Mouse (Mus musculus): Measurements from ENCODE around the gene Smg1. TPM values are rescaled to one million over a fixed set of nuclear protein-coding genes. Genes with fewer than 3 reads are reported as not detected.

Gene Smg1
- polyA plus RNA-seq, 1 experiment from 2014 or later = 10.8 TPM

DNA sequence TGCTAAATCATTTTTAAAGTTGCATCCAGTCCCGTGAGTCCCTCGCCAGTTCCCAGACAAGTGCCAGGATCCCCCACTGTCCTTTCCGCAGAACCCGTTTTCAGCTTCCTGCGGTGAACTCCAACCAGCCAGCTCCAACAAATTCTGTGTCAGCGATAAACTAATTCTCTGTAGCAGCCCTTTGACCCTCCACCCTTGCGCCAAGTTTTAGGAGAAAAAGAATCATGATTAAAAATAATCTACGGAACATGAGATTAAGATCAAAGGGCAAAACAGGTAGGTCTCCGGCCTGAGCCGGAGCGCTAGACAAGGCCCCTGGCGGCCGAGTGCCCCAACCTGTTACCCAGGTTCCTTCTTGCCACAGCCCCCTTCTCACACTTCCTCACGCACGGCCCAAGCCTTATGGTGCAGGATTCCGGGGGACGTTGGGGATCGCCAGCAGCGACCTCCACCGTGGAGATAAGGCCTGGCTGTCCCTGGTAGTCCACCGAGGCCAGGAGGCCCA, 114.5 kb downstream of the Smg1 start:
- peak overlapping the region; percentile 91 for H3K4me3 ChIP-seq
- peaks cover 41% of the 10 kb centered on the region for H3K4me1 ChIP-seq
- H3K27me3 ChIP-seq (replicated peaks) = no peaks in the 10 kb centered on the region
- H3K4me2 ChIP-seq = peak overlapping the region; percentile 80
- ATAC-seq = peak; percentile 55
- H3K36me3 ChIP-seq = peaks cover 36% of the 10 kb centered on the region
- peak overlapping the region; percentile 95 for H3K9ac ChIP-seq
- no peaks in the 10 kb centered on the region for H3K9me3 ChIP-seq (replicated peaks)
- WGBS (ENCODE audit: insufficient replicate concordance) = 0% methylated on average over 21 of the region's 21 CpGs
- H3K27ac ChIP-seq = peak overlapping the region; percentile 97

DNA sequence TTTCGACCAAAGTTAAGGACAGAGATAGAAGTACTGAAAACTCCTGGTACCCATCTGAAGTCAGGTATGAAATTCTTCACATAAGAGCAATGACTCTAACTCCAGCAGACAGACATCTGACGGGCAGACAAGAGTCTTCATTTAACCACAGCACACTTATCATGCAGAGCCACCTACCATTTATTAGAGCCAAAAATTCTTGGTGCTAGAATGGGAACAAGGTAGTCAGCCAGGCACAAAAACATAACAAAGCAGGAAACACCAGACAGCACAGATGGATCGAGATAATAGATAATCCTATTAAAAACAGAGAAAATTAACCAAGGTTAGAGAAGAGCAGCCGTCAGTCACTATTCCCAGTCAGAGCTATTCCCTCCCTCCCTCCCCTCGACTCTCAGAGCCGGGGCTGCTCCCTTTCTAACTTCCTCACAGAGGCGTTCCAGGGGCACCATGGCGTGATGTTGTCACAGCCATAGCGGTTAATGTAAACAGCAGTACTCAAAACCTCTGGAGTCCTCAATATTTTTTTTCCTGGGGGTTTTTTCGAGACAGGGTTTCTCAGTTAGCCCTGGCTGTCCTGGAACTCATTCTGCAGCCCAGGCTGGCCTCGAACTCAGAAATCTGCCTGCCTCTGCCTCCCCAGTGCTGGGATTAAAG, 117.1 kb downstream of the Smg1 start:
- Histone ChIP-seq H3K27ac (no peak overlapping the region), H3K4me3 (peak overlapping the region; percentile 91), H3K9ac (peak overlapping the region; percentile 95; the same call in 1 of the 2 replicates), H3K4me1 (peaks cover 50% of the 10 kb centered on the region), H3K4me2 (peak overlapping the region; percentile 80), H3K36me3 (peaks cover 58% of the 10 kb centered on the region), H3K27me3 (replicated peaks) (no peaks in the 10 kb centered on the region), H3K9me3 (replicated peaks) (no peaks in the 10 kb centered on the region)
- ATAC-seq = no peak
- WGBS (ENCODE audit: insufficient replicate concordance) = 51% methylated on average over 11 of the region's 11 CpGs

DNA sequence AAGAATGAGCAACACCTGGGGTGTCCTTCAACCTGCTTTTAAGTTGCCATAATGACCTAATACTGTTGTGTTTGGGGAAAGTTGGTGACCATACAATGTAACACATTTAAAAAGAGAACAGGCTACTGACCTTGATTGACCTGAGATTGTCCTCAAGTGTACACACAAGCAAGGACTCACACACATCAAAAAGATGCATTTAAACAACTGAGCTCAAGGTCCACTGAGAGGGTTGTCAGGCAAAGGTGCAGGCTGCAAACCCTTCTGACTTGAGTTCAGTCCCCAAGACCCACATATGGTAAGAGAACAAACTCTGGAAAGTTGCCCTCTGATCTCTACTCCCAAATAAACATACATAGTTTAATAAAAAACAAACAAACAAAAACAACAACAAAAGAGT, 117.7 kb downstream of the Smg1 start:
- peak overlapping the region; percentile 80; the same call in 1 of the 2 replicates for H3K4me2 ChIP-seq
- peaks cover 49% of the 10 kb centered on the region for H3K4me1 ChIP-seq
- H3K36me3 ChIP-seq = peaks cover 64% of the 10 kb centered on the region
- no peak for ATAC-seq
- no peaks in the 10 kb centered on the region for H3K27me3 ChIP-seq (replicated peaks)
- no peak overlapping the region for H3K4me3 ChIP-seq
- no peak overlapping the region for H3K9ac ChIP-seq
- no peaks in the 10 kb centered on the region for H3K9me3 ChIP-seq (replicated peaks)
- no peak overlapping the region for H3K27ac ChIP-seq

DNA sequence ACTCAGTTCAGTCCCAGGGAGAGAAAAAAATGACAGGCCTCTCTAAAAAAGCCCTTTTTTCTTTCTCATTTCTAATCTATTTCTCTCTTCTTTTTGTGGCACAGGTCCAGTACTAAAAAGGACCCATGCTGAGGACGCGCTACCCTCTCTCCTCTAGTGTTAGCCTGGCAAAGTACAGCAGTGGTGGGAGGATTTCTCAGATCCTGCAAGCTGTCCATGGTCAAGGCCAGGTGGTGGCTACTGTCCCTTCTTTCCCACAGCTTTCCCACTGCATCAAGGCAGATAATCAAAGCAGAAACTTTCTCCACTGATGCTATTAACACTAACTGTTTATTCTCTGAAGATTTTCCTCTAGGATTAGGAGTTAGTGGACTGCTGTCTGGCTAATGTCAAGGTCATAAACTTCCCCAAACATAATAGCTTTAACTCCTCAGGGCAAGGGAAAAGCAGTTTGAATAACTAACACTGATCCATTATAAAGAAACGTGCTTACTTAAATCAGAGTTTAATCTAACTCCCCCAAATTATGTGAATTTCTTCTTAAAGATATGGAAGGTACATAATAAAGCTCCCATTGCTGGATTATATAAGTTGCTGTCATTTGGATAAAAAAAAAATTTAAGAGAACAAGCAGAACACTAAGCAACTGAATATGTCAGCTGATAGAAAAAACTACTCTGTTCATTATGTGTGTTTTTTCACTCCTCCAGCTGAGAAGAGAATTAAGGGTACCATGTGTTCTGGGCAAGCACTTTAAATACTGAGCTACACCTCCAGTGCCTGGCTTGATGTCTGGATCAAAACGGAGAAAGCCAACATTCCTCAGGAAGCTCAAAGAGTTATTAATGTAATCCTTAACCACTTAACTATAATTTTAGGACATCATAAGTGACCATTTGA, 119.7 kb downstream of the Smg1 start:
- Histone ChIP-seq H3K27ac (no peak overlapping the region), H3K27me3 (replicated peaks) (no peaks in the 10 kb centered on the region), H3K36me3 (peaks cover 84% of the 10 kb centered on the region), H3K9me3 (replicated peaks) (no peaks in the 10 kb centered on the region), H3K4me1 (peaks cover 54% of the 10 kb centered on the region), H3K4me3 (no peak overlapping the region), H3K4me2 (no peak overlapping the region), H3K9ac (no peak overlapping the region)
- ATAC-seq = no peak
- 91% methylated on average over 4 of the region's 4 CpGs for WGBS (ENCODE audit: insufficient replicate concordance)

DNA sequence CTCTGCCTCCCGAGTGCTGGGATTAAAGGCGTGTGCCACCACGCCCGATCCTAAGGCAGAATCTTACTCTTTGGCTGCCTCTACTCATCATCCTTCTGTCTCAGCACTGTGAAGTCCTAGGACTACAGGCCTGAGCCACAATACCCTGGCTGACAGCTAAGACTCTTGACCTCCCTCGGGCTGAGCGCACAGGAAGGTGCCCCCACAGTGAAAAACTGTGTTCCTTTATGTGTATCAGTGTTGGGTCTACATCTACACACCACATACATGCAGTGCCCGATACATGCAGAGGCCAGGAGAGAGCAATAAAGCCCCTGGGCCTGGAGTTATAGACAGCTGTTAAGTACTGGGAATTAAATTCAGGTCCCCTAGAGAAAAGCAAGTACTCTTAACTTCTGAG, 121.2 kb downstream of the Smg1 start:
- Histone ChIP-seq H3K36me3 (peaks cover 90% of the 10 kb centered on the region), H3K4me2 (no peak overlapping the region), H3K9me3 (replicated peaks) (no peaks in the 10 kb centered on the region), H3K9ac (no peak overlapping the region), H3K4me1 (peaks cover 56% of the 10 kb centered on the region), H3K27me3 (replicated peaks) (no peaks in the 10 kb centered on the region), H3K4me3 (no peak overlapping the region), H3K27ac (no peak overlapping the region)
- no peak for ATAC-seq
- WGBS (ENCODE audit: insufficient replicate concordance) = 84% methylated on average over 7 of the region's 7 CpGs

DNA sequence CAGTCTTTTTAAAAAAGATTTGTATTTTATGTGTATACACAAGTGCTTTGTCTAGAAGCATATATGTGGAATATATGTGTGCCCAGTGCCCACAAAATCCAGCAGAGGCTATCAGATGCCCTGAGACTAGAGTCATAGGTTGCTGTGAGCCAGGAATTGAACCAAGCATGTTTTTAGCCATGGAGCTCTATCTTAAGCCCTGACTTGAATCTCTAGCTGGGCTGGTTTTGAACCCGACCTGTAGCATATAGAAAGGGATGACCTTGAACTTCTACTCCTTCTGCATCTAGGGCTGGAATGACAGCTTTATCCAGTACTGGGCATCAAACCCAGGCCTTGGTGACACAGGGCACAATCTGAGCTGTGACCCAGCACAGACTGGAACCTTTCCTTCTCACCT, 122.8 kb downstream of the Smg1 start:
- no peak overlapping the region for H3K4me3 ChIP-seq
- no peak for ATAC-seq
- no peak overlapping the region for H3K9ac ChIP-seq
- H3K4me2 ChIP-seq = no peak overlapping the region
- H3K9me3 ChIP-seq (replicated peaks) = no peaks in the 10 kb centered on the region
- WGBS (ENCODE audit: insufficient replicate concordance) = 55% methylated on average over 1 of the region's 1 CpGs
- peaks cover 74% of the 10 kb centered on the region for H3K36me3 ChIP-seq
- no peaks in the 10 kb centered on the region for H3K27me3 ChIP-seq (replicated peaks)
- no peak overlapping the region for H3K27ac ChIP-seq
- H3K4me1 ChIP-seq = peaks cover 47% of the 10 kb centered on the region

DNA sequence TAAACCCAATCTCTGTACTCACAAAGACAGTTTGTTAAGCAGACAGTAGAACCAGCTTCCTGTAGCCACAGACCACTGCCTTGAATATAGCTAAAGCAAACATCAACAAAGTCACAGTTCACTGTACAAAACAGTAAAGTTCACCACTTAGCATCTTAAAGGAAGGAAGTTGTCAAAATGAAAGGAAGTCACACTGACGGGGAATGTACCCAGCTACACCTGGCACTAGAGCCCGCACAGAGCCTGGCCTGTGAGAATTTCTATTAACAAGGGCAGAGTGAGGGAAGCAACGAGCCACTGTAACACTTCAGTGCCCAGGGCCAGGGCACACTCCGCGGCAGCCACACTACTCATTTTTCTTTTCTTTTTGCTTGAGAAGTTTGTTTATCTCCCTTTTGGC, 123.5 kb downstream of the Smg1 start:
- WGBS (ENCODE audit: insufficient replicate concordance) = 83% methylated on average over 5 of the region's 5 CpGs
- Histone ChIP-seq H3K27me3 (replicated peaks) (no peaks in the 10 kb centered on the region), H3K27ac (peak overlapping the region; percentile 20; the same call in 1 of the 2 replicates), H3K36me3 (peaks cover 73% of the 10 kb centered on the region), H3K9ac (no peak overlapping the region), H3K9me3 (replicated peaks) (no peaks in the 10 kb centered on the region), H3K4me3 (no peak overlapping the region), H3K4me1 (peaks cover 46% of the 10 kb centered on the region), H3K4me2 (no peak overlapping the region)
- ATAC-seq = no peak

DNA sequence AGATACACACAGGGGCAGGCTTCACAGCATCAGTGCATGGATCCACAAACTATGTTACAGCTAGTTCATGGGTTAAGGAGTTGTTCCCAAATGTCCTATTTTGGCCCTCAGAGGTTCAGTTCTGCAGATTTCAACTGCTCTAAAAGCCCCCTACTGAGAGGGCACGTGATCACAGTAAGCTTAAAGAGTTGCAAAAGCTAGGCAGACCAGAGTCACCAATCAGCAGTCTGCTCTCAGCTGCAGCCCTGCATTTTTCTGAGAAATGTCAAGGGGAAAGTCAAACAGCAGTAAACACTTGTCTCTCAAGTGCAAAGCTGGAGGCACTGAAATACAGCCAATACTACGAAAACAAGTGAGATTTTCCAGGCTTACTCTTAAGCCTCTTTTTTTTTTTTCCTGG, 124.3 kb downstream of the Smg1 start:
- WGBS (ENCODE audit: insufficient replicate concordance) = 81% methylated on average over 2 of the region's 2 CpGs
- peaks cover 75% of the 10 kb centered on the region for H3K36me3 ChIP-seq
- no peak for ATAC-seq
- H3K27ac ChIP-seq = no peak overlapping the region
- H3K4me3 ChIP-seq = no peak overlapping the region
- peaks cover 52% of the 10 kb centered on the region for H3K4me1 ChIP-seq
- no peaks in the 10 kb centered on the region for H3K9me3 ChIP-seq (replicated peaks)
- no peaks in the 10 kb centered on the region for H3K27me3 ChIP-seq (replicated peaks)
- H3K4me2 ChIP-seq = no peak overlapping the region
- no peak overlapping the region for H3K9ac ChIP-seq

DNA sequence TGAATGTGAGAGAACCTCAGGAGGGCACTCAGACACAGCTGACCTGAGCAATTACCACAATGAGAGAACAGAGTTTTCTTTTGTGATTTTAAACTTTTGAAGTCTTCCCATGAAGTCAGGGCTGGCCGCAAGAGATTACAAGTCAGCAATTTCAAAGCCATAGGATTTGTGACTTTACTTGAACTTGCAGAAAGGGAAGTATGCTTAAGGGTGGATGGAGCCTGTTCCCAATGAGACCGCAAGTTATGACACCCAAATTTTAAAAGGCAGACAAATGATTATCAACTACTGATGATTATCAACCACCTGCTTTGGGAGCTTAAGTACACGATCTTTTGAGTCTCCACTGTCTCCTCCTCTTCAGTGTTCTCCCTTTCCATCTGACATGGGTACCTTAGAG, 125.0 kb downstream of the Smg1 start:
- peaks cover 75% of the 10 kb centered on the region for H3K36me3 ChIP-seq
- H3K4me2 ChIP-seq = no peak overlapping the region
- H3K27ac ChIP-seq = peak overlapping the region; percentile 84
- 56% methylated on average over 3 of the region's 3 CpGs for WGBS (ENCODE audit: insufficient replicate concordance)
- H3K4me3 ChIP-seq = no peak overlapping the region
- no peaks in the 10 kb centered on the region for H3K9me3 ChIP-seq (replicated peaks)
- no peaks in the 10 kb centered on the region for H3K27me3 ChIP-seq (replicated peaks)
- peaks cover 60% of the 10 kb centered on the region for H3K4me1 ChIP-seq
- ATAC-seq = no peak
- H3K9ac ChIP-seq = no peak overlapping the region

DNA sequence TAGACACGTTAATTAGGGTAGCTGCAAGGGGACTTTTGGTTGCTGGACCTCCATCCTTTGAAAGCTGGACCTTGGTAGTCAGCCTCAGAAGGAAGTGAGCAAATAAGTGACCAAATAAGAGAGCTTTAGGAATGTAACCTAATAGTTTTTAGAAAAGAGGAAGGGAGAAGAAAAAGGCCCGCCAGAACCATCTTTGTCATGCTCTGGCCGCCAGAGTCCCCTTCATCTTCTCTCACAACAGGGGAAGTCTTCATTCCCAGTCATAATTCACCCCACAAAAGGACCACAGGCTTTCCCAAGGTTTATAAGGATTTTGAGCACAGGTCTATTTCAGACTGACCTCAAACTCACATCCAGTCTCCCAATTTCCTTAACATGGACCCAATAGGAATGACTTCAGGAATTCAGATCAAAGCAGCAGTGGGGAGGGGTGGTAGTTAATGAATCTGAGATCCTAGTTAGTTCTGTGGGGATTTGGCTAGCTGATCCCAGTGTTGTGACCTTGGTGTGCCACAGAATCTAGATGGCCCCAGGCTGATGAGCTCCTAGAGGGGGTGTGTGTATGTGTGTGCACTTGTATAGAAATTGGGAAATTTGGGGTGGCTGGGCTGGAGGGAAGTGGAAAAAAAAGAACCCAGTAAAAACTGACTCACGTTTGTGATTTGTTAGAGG, 125.8 kb downstream of the Smg1 start:
- Histone ChIP-seq H3K9me3 (replicated peaks) (no peaks in the 10 kb centered on the region), H3K4me1 (peaks cover 63% of the 10 kb centered on the region), H3K9ac (no peak overlapping the region), H3K27ac (peak overlapping the region; percentile 84), H3K27me3 (replicated peaks) (no peaks in the 10 kb centered on the region), H3K36me3 (peaks cover 75% of the 10 kb centered on the region), H3K4me3 (no peak overlapping the region), H3K4me2 (no peak overlapping the region)
- ATAC-seq = no peak
- WGBS (ENCODE audit: insufficient replicate concordance) = 54% methylated on average over 4 of the region's 4 CpGs

DNA sequence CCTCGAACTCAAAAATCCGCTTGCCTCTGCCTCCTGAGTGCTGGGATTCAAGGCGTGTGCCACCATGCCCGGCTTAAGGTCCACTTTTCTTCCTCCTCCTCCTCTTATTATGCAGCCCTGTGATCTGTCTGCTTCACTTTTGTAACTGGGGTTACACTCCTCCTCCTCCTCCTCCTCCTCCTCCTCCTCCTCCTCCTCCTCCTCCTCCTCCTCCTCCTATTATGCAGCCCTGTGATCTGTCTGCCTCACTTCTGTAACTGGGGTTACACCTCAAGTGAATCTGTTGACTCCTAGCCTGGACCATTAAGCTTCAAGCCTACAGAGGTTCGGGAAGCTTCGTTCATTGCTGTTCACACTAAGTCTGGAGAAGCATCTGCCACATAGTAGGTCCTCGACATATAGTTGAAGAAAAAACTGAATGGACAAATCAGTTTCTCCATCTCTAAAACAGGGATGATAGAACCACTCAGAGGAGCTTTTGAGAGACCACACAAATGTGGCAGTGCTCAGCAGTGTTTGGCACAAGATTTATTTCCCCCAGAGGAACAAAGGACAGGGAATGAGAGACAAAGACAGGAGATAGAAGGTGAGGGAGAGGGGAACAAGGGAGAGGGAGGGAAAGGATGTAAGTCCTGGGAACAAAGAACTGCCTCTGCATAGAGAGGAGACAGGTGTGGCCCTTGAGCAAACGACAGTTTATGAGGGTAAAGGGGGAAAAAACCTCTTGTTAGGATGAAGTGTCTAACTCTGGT, 126.5 kb downstream of the Smg1 start:
- ATAC-seq = no peak
- H3K4me1 ChIP-seq = peaks cover 64% of the 10 kb centered on the region
- H3K9me3 ChIP-seq (replicated peaks) = no peaks in the 10 kb centered on the region
- H3K4me2 ChIP-seq = peak overlapping the region; percentile 87
- H3K27me3 ChIP-seq (replicated peaks) = no peaks in the 10 kb centered on the region
- H3K36me3 ChIP-seq = peaks cover 75% of the 10 kb centered on the region
- WGBS (ENCODE audit: insufficient replicate concordance) = 15% methylated on average over 8 of the region's 8 CpGs
- peak overlapping the region; percentile 98 for H3K9ac ChIP-seq
- peak overlapping the region; percentile 84 for H3K27ac ChIP-seq
- peak overlapping the region; percentile 99 for H3K4me3 ChIP-seq
